Mouse (Mus musculus): ENCODE data around the gene Ndufs4.

GRCm38 (mm10) chr13:114303466-114304175, 84.4 kb downstream of the Ndufs4 start:
- TF ChIP-seq FLI1 (IDR thresholded peaks at IDR 0.05; ENCODE audit: low read length): no peak
- no peak for TF ChIP-seq GATA1 (IDR thresholded peaks at IDR 0.05; ENCODE audit: borderline replicate concordance, low read length)

All from megakaryocyte, embryonic 14.5 days (primary cell).